Mouse (Mus musculus) thymus, adult 2 months (tissue): ENCODE measurements around the gene Gng2. TPM values are rescaled to one million over a fixed set of nuclear protein-coding genes. Genes with fewer than 3 reads are reported as not detected.

ENCODE experiments used
- DNase-seq: peaks from one replicate; pipeline ENCODE4 v3.0.0; 2021
- H3K27ac ChIP-seq: fragments of 200-500 bp; 2 replicates; pipeline ENCODE4 v1.5.1; 2012; ENCODE audit warnings: low read length, control low read depth; ENCODE audit not compliant: control insufficient read depth, insufficient read depth
- H3K27me3 ChIP-seq: fragments of 200-500 bp; 2 replicates; pipeline ENCODE4 v1.6.1; 2012; ENCODE audit warnings: mild to moderate bottlenecking, low read length, moderate library complexity, mixed read lengths; ENCODE audit not compliant: control insufficient read depth, insufficient read depth
- H3K36me3 ChIP-seq: fragments of 200-500 bp; 2 replicates; pipeline ENCODE4 v1.6.1; 2012; ENCODE audit warnings: mild to moderate bottlenecking, low read length, moderate library complexity; ENCODE audit not compliant: control insufficient read depth, insufficient read depth
- H3K4me1 ChIP-seq: fragments of 200-500 bp; replicated peaks from 2 replicates; pipeline ENCODE4 v1.6.1; 2012; ENCODE audit warnings: low read length; ENCODE audit not compliant: control insufficient read depth, insufficient read depth
- H3K4me3 ChIP-seq: fragments of 200-500 bp; 2 replicates; pipeline ENCODE4 v1.5.1; 2012; ENCODE audit warnings: mild to moderate bottlenecking, low read length, control low read depth, moderate library complexity; ENCODE audit not compliant: control insufficient read depth, insufficient read depth
- CTCF ChIP-seq: fragments of 200-500 bp; IDR thresholded peaks from 2 replicates; pipeline ENCODE4 v1.5.1; 2012; ENCODE audit warnings: mild to moderate bottlenecking, control low read depth, low read length, moderate library complexity, borderline replicate concordance; ENCODE audit not compliant: control insufficient read depth, poor library complexity, insufficient read depth; ENCODE audit errors: extremely low read depth
- POLR2A ChIP-seq: fragments of 200-500 bp; IDR thresholded peaks from 2 replicates; pipeline ENCODE4 v1.6.1; 2012; ENCODE audit warnings: mild to moderate bottlenecking, low read length, control low read depth, moderate library complexity; ENCODE audit not compliant: control insufficient read depth, poor library complexity, insufficient read depth; ENCODE audit errors: extremely low read depth
- WGBS: fragments of 180-500 bp; shearing (Covaris S2); methylation state at CpG from one replicate; pipeline ENCODE4 v1.1.7; 2018; 5-methylcytosine and 5-hydroxymethylcytosine counted together
- polyA plus RNA-seq: library from polyadenylated mRNA; depleted of rRNA; stranded (reverse); fragments of >200 nt; gene quantifications from 2 replicates; pipeline ENCODE4 v1.2.3, GENCODE M21; 2012

The Gng2 gene
- polyA plus RNA-seq, 1 experiment, result 12.3 TPM

GRCm38 (mm10) chr14:19976421-19977270, 781 bp downstream of the Gng2 start:
- Histone ChIP-seq H3K4me1 (peaks cover 13% of the 10 kb centered on the region), H3K27ac (no peak overlapping the region), H3K27me3 (no peaks in the 10 kb centered on the region), H3K36me3 (no peaks in the 10 kb centered on the region), H3K4me3 (peak overlapping the region; percentile 27)
- no peak for TF ChIP-seq POLR2A
- TF ChIP-seq CTCF, result no peak
- WGBS, result 2% methylated on average over 24 of the region's 24 CpGs
- peak; percentile 34 for DNase-seq

GRCm38 (mm10) chr14:19974978-19975493, 2.4 kb downstream of the Gng2 start:
- no peaks in the 10 kb centered on the region for H3K27me3 ChIP-seq
- H3K36me3 ChIP-seq, result no peaks in the 10 kb centered on the region
- peaks cover 13% of the 10 kb centered on the region for H3K4me1 ChIP-seq
- 26% methylated on average over 11 of the region's 11 CpGs for WGBS
- TF ChIP-seq CTCF (no peak), POLR2A (no peak)
- no peak overlapping the region for H3K27ac ChIP-seq
- no peak overlapping the region for H3K4me3 ChIP-seq
- no peak for DNase-seq

- Histone ChIP-seq H3K27ac (no peak overlapping the region), H3K27me3 (no peaks in the 10 kb centered on the region), H3K4me1 (peaks cover 13% of the 10 kb centered on the region), H3K4me3 (no peak overlapping the region), H3K36me3 (no peaks in the 10 kb centered on the region)
- 84% methylated on average over 5 of the region's 5 CpGs for WGBS
- TF ChIP-seq POLR2A (no peak), CTCF (no peak)
- DNase-seq, result no peak
Measured at GRCm38 (mm10) chr14:19974429-19974828, 3.0 kb downstream of the Gng2 start.

- H3K27me3 ChIP-seq, result no peaks in the 10 kb centered on the region
- H3K4me3 ChIP-seq, result no peak overlapping the region
- no peak overlapping the region for H3K27ac ChIP-seq
- DNase-seq, result no peak
- WGBS, result 80% methylated on average over 13 of the region's 13 CpGs
- no peak for TF ChIP-seq CTCF
- no peak for TF ChIP-seq POLR2A
- peaks cover 21% of the 10 kb centered on the region for H3K4me1 ChIP-seq
- H3K36me3 ChIP-seq, result no peaks in the 10 kb centered on the region
Measured at GRCm38 (mm10) chr14:19972316-19973029, 5.0 kb downstream of the Gng2 start.

- TF ChIP-seq POLR2A, result no peak
- DNase-seq, result no peak
- Histone ChIP-seq H3K4me3 (no peak overlapping the region), H3K4me1 (peaks cover 13% of the 10 kb centered on the region), H3K27me3 (no peaks in the 10 kb centered on the region), H3K27ac (no peak overlapping the region), H3K36me3 (no peaks in the 10 kb centered on the region)
- WGBS, result 27% methylated on average over 3 of the region's 3 CpGs
Measured at GRCm38 (mm10) chr14:19970845-19971244, 6.6 kb downstream of the Gng2 start.

GRCm38 (mm10) chr14:19970106-19970785, 7.2 kb downstream of the Gng2 start:
- Histone ChIP-seq H3K27ac (no peak overlapping the region), H3K4me3 (no peak overlapping the region), H3K36me3 (no peaks in the 10 kb centered on the region), H3K27me3 (no peaks in the 10 kb centered on the region), H3K4me1 (peaks cover 13% of the 10 kb centered on the region)
- DNase-seq, result no peak
- 20% methylated on average over 6 of the region's 6 CpGs for WGBS
- TF ChIP-seq POLR2A, result no peak
- TF ChIP-seq CTCF, result no peak
